Mouse (Mus musculus): ENCODE measurements around the gene Agtpbp1.

DNA sequence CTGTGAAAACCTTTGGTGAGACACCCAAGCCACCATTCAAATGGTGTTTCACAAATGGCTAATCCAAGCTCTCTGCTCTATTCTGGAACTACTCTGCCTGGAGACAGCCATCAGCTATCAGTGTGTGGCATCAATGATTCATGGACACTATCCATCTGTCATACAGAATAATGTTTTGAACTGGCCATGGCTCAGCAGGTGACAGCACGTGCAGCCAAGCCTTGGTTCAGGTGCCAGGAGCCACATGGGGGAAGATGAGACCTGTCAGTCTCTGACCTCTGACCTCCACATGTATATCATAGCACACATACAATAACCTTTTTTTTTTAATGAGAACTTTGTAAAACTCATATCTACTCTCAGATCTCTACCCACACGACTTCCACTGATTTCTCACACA, 32.3 kb downstream of the Agtpbp1 start:
- TF ChIP-seq POLR2A (IDR thresholded peaks at IDR 0.05; ENCODE audit: insufficient read length, low read depth) (no peak), E2F4 (IDR thresholded peaks at IDR 0.05; ENCODE audit: insufficient read depth) (no peak), MYOG (IDR thresholded peaks at IDR 0.05; ENCODE audit: control insufficient read depth in 1 of 3, insufficient read depth in 1 of 3, insufficient read length in 2 of 3, low read depth in 2 of 3) (no peak), TCF12 (IDR thresholded peaks at IDR 0.05; ENCODE audit: insufficient read depth, poor library complexity, severe bottlenecking) (no peak), CEBPB (IDR thresholded peaks at IDR 0.05; ENCODE audit: insufficient read depth, poor library complexity, severe bottlenecking) (no peak), POLR2AphosphoS2 (IDR thresholded peaks at IDR 0.05; ENCODE audit: insufficient read length, low read depth) (no peak), REST (IDR thresholded peaks at IDR 0.05; ENCODE audit: insufficient read depth, insufficient read length) (no peak)
